Mouse (Mus musculus) C2C12 (cell line): ENCODE data around the gene Ccdc33.

ENCODE experiments used
- CTCF ChIP-seq: IDR thresholded peaks from one replicate; pipeline ENCODE4 v1.5.1; 2011; ENCODE audit not compliant: control insufficient read depth, insufficient read depth, insufficient read length
- MAX ChIP-seq: IDR thresholded peaks from one replicate; pipeline ENCODE4 v1.6.1; 2011; ENCODE audit warnings: mild to moderate bottlenecking, control low read depth

DNA sequence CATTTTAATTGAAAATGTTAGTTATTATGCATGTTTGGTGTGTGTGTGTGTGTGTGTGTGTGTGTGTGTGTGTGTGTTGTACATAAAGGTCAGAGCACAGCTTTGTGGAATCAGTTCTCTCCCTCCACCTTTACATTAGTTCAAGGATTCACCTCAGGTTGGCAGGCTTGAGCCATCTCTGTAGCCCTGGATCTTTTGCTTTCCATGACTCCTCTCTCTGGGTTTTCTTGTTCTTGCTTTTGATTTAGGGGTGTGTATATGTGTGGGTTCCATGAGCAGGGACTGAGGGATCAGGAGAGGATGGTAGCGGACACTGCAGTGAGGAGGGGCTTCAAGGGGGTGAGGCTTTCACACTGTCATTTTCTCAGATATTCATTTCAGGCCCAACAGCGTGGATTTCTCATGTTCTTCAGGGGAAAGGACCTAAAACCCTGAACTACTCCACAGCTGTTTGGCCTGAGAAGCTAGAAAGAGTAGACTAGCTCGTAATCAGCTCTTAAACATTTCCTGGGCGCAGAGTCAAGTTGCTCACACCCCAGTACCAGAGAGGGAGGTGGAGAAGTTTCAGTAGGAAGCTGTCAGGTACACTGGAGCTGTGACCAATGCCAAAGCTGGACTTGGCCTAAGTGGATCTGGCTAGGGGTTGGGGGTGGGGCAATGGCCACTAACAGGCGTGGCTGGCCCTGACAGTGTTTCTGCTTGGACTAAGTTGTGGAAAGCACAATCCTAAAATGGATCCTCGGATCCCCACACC, 52.5 kb downstream of the Ccdc33 start:
- no peak for TF ChIP-seq CTCF
- TF ChIP-seq MAX = no peak
